Mouse (Mus musculus) lung, postnatal 14 days (tissue): ENCODE data around the gene Nrip2.

Experiments
- DNase-seq: peaks from one replicate; pipeline ENCODE4 v3.0.0; 2021

Gene Nrip2

DNA sequence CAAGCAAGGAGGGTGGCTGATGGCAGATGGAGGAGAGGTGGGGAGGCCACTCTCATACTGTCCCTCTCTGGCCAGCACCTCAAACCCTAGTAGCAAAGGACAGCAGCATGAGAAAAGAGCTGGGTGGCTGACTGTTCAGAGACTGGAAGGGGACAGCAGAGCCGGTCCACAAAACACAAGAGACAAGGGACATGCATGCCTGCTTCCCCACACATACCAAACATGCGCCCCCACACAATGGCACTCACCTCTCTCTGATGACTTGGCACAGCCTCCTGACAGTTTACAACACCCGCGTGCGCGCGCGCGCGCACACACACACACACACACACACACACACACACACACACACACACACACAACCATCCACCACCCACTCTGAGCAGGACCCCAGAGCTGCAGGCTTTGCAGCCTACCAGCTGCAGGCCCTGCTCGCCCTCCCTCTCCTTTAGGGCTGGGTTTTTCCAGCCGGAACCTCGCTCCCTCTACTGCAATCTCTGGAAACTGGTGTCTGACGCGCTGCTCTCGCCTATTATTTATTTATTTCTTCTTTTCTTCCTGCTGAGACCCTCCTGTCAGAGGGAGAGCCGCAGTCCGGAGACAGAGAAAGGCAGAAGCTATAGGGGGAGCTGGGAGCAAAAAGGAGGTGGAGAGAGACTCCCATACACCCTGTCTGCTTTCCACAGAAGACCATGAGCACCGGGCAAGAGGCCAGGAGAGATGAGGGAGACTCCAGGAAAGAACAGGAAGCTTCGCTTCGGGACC, 507 bp downstream of the Nrip2 start:
- peak; percentile 23 for DNase-seq

DNA sequence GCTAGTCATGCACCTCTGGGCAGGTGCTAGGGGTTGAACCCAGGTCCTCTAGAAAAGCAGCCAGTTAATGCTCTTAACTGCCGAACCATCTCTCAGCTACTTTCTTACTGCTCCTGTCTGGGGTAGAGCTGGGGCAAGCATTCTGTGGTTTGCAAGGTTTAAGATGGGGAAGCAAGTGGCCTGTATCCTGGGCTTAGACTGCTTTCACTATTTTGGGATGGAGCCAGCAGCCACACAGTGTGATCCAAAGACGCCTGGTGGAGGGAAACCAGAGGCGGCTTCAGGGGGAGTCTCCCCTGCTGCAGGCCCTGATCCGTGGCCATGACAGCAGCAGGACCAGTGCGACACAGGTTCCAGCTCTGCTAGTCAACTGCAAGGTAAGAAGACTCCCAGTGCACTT, 5.6 kb downstream of the Nrip2 start:
- no peak for DNase-seq

DNA sequence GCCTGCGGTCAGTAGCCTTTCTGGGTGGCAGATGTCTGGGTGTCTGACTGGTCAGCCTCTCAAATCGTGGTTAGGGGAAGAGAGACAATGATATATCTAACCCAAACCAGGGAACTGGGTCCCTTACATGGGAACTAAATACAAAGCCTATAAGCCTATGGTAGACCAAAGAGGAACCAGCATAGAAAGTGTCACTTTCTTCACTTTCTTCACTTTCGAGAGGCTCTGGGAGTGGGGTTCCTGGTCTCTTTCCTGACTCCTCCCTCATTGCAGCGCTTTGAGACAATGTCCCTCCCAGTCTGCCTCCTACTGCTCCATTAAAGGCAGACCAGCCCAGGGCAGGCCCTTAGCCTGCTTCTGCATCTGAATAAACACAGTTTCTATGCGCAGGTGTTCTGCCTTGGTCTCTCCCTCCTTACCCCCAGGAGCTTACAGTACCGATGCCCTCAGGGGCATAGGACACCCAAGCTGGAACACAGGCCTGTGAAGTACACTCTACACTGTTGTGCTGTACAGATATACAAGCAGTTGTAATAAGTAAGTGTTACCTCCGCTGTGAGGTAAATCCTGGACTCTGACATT, 9.5 kb downstream of the Nrip2 start:
- no peak for DNase-seq

DNA sequence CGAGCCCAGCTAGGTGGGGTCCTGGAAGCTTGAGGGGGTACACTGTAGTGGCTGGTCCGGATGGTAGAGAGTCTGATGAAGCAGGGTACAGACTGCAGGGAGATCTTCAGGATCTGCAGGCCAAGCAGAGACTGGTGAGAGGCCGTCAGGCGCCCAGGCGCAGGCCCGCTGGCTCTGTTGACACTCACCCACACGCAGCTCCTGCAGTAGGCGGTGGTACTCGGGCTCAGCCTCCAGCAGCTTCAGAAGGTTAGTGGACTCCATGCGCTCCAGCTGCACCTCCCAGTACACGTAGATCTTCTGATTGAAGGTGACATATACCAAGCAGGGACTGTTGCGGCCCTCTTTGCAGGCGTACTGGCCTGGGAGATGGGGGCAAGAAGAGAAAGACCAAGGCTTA, 11.2 kb downstream of the Nrip2 start:
- DNase-seq, result no peak

DNA sequence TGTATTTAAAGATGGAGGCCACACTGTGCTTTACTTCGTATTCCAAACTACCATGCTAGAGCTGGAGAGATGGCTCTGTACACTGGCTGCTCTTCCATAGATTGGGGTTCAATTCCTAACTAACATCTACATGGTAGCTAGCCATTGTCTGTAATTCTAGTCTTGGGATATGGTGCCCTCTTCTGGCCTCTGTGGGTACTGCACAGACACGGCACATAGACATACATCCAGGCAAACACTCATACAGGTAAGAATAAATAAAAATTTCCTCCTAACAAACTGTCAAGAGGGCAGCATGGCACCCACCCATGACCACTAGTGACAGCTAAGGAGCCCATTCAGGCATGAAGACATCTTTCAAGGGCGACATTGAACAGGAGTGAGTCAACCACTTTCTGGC, 12.0 kb downstream of the Nrip2 start:
- peak; percentile 82 for DNase-seq

DNA sequence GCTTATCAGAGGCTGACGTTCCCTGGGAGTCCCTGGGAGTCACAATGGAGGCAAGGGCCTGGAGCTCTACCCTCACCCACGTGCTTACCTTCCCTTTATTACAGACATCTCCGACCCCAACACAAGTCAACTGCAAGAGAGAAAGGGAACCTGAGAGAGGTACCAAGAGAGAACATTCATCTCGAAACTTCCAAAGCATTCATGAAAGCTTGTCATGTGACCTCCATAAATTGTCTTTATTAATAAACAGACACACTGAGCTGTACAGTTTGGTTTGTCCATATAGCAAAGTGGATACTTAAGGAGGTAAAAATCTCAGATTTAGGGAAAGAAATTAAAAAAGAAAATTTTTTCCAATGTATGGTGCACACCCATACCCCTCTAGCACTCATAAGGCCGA, 17.1 kb downstream of the Nrip2 start:
- DNase-seq, result no peak

DNA sequence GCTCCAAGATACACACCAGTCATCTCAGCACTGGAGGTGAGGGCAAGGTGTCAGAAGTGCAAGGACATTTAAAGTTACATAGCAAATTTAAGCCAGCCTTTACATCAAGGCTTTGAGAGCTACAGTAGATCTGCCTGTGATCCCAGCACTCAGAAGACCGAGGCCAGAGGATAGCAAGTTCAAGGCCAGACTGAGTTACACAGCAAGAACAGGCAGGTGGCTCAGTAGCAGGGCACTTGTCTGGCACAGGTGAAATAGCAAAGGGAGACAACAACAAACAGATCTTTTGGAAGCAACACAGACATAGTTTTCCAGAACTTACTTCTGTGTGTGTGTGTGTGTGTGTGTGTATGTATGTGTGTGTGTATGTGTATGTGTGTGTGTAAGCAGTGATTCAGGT, 19.0 kb downstream of the Nrip2 start:
- DNase-seq, result no peak

DNA sequence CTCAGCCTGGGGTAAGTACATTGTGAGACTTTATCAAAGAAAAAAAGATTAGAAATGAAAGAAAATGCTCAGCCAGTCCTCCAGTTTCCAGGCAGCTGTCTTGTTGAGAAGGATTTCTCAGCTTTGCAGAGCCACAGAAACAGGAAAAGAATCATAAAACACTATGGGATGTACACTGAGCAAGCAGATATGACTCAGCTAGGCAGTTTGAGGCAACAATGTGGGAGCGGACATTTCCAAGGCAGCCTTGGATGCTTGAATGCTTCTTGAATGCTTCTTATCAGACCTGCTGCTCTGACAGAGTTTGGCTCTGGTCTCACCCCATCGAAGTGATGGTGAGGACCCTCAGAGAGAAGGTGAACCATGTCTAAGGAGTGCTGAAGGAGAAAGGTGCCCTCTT, 21.9 kb downstream of the Nrip2 start:
- no peak for DNase-seq

DNA sequence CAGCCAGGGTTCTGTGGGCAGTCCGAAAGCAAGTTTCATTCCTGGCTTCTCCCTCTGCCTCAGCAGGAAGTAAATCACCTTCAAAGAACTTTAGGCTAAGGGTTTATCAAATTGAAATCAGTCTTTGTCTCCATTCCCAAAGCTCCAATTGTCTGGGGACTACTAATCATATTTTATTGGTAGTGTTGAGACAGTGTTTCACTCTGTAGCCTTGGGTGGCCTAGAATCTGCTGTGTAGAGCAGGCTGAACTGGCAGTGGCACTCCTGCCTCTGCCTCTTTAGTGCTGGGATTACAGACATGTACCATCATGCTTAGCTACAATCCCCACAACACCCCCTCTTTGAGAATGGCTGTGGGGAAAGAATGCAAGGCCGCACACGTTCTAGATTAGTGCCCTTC, 22.4 kb downstream of the Nrip2 start:
- no peak for DNase-seq

DNA sequence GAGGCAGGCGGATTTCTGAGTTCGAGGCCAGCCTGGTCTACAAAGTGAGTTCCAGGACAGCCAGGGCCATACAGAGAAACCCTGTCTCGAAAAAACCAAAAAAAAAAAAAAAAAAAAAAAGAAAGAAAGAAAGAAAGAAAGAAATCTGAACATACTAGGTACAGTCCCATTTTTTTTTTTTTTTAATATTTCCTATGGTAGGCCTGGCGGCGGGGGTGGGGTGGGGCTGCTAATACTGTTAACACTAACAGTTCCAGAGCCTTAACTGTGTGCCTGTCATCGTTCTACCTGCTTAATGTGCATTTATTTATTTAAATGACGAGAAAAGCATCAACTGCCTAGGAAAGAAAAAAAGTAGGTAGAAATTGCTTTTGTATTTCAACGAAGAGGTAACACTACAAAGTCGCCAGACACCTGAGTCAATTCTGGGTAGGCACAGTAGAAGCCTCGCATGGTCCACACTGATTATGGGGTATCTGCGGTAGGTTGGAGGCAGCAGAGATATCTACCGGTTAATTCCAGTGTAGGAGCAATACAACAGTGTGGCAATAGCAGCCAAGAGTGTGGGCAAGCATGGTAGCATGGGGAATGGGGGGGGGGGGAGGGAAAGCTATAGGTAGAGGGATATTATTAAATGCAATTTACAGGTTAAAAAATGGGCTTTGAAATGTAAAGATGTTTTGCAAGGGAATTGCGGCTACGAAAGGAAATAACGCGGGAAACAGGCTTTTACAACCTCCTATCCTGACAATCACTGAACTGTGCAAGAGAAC, 24.6 kb downstream of the Nrip2 start:
- no peak for DNase-seq

DNA sequence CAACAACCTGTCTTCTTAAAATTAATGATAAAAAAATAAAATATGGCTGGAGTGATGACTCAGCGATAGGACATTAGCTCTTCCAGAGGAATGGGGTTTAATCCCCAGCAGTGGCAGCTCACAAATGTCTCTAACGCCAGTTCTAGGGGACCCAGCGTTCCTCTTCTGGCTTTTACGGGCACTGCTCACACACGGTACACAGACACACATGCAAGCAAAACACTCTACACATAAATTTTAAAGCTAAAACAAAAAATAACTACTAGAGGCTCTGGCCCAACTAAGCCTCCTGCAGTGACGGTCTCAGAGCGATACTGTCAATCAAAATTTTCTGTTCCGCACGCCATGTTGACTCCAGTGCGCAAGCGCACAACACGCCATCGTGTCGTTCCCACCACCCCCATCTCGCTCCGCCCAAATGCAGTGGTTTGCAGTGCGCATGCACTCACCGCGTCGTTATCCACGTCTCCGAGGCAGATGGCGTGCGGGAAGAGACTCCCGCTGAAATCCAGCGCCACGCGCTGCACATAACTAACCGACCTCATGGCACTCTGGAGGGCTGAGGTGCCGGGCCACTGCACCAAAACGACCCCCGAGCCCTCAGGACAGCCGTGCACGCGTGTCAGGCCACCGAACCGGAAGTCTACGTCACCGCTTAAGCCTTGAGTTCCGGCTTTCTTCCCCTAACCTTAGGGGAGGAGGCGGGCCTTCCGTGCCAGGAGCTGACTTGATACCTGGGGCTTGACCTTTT, 25.3 kb downstream of the Nrip2 start, which contains the start of gene Itfg2:
Gene Itfg2 (minus strand): TSS at position 663 of the 751 bp plus-strand sequence.
- peak; percentile 96 for DNase-seq

DNA sequence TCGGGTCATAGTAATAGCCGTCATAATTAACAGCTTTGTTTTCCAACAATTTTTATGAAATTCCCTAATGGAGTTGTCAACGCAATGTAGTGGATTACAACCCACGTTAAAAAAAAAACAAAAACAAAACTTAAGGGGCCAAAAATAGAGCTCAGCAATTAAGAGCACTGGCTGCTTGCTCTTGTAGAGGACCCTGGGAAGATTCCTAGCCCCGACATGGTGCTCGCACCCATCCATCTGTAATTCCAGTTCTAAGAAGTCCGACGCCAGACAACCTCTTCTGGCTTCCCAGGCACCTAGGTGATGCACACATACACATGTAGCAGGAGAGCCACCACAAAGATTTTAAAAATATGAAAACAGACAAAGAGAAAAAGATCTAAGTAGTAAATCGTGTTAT, 25.9 kb downstream of the Nrip2 start:
- DNase-seq, result no peak

DNA sequence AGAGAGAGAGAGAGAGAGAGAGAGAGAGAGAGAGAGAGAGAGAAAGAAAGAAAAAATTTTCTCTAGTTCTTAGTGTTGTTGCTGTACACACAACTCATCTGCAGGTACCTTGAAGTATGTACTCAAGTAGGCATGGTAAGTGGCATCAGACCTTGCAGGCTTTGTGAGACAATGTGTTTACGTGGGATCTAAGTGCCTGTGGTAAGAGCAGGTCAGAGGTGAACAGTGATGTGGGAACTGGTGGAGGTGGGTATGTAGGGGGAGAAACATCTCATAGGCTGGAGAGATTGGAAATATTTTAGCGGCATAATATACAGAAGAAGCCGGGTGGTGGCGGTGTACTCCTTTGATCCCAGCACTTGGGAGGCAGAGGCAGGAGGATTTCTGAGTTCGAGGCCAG, 28.5 kb downstream of the Nrip2 start:
- DNase-seq, result no peak

DNA sequence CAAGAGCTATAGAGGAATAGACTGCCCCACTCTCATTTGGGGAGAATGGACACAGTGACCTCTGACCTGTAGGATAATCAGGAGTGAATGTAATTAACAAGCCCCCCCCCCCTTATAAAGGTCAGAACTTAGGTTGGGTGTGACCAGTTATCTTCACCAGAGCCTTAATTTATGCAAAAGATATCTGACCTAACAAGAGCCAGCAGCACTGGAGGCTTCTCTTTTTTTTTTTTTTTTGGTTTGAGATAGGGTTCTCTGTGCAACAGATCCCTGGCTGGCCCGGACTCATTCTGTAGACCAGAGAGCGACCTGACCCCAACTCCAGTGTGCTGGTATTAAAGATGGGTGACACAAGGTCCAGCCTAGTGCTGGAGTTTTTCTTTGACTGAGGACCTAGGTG, 30.2 kb downstream of the Nrip2 start:
- no peak for DNase-seq

DNA sequence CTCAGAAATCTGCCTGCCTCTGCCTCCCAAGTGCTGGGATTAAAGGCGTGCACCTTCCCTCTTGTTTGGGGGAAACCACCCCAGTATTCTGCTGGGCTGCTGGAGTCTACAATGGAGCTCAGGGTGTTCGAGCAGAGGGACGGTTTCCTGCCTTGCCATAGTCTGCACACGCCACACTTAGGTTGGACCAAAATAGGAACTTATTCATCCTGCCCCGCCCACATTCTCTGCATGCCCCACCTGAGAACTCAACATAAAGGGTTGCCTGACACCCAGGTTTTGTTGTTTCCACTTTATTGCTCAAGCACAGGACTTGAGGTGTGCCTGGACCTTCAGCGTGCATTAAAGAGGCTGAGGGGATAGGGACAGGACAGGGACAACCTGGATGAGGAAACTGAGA, 30.7 kb downstream of the Nrip2 start:
- DNase-seq, result no peak

DNA sequence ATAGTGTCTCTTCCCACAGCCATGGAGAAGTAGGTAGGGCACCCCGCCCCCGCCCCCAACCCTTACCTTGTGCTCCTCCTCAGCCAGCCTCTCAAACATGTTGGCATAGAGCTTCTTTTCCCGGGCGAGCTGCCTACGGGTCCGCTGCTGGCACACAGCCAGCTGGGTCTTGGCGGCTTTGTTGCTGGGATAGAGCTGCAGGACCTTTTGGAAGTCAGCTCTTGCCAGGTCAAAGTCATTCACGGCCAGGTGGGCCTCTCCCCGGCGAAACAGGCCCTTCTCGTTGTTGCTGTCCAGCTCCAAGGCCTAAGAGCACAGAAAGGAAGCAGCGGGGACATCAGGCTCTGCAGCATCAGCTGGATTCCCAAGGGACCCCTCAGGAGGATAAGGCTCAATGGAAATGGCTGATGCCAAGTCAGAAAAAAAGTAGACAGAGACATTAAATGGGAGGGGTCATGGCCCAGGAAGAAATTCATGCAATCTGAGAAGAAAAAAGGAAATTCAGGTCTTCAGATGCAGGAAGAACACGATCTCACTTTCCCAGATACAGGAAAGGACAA, 33.3 kb downstream of the Nrip2 start:
- no peak for DNase-seq

DNA sequence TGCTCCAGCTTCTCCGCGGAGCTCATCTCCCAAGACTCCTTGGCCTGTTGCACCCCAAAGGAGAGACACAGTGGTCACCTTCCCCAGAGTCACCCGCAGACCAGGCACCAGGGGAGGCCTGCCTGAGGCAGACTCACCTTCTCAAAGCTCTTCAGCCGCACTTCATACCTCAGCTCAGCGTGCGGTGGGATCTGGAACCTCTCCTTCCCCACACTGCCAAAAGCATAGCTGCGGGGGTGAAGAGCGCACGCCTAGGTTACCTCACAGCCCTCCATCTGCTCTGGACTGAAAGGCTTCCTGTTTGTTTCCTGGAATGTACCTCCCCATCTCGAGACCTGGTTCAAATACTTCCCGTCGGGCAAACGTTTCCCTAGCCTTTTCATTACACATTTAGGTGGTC, 34.5 kb downstream of the Nrip2 start:
- DNase-seq, result no peak

DNA sequence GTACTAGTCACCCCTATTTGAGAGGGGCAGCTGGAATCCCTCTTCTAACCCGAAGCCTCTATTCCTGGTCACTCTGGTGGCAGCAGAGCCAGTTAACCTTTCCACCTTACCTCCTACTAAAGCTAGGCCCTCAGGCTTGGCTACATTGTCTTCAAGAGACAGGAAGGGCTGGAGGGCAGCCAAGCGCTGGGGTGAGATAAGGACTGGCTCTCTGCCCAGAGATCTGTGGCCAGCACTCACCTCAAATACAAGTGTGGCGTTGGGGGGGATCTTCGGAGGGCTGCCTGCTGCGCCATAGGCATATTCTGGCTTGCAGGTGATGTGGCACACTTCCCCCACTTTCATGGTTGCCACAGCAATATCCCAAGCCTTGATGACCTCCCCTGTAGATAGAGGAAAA, 36.4 kb downstream of the Nrip2 start:
- peak; percentile 90 for DNase-seq

DNA sequence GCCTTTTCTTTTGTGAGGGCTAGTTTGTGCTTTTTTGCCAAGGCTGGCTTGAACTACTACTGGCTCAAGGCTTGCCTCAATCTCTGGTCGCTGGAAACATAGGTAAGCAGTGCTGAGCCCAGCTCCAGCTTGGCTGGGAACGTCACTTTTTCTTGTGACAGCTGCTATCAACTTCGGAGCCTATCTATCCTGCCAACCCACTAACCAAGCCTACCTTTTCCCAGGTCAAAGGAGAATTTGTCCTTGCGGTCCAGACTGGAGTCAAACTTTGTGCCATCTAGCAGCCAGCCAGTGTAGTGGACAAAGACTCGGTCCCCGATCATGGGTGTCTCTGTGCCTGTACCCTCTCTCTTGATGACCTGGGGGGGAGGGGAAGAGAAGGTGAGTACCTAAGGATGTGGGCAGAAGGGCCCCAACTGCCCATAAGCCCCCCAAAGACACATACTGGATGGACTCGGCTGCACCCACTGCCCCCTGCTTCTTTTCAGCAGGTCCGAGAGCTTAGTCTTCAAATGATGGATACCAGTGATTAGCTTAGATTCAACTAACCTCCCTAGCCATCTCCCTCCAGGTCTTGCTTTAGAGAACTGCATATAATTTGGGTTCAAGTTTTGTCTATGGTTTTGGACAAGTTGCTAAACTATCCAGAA, 37.4 kb downstream of the Nrip2 start:
- no peak for DNase-seq

DNA sequence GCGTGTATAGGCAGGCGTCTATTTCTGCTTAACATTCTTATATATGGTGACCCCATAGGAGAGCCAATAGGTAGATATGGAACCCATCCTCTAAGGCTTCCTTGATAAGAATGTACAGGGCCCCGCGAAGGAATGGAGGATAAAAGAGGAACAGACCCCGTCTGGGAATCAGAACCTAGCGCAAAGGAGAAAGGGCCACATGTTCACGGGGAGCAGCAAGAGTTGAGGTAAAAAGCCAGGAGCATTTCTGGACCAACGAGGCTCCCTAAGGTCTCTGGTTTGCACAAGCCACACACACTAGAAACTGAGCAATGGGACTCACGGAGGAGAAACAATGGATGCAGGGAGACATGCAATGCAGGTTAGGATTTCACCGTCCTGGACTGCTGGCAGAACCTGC, 38.2 kb downstream of the Nrip2 start:
- DNase-seq, result no peak

DNA sequence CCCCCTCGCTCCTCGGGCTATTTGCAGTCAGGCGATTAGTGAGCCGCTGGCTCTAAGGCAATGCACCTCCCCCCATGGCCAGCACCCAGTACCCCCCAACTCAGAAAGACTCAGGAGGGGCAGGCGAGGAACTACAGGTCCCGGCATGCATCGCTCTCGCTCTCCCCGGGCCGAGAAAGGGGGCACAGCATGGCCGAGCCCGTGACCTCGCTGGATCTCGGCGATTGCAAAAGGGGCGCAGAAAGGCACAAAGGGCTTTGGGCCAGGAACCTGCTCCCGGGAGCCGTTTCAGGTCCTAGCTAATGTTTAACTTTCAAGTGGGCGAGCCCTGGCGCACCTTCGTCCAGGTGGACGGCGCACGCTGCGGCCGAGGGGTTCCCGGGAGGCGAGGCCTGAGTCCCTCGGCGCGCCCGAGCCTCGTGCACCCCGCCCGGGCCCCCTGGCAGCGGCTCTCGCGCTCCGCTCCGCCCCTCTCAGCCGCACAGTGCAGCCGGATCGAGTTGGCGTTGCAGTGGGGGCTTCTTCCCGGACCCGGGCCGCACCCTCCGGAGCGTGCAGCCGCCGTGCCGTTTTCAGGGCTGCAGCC, 38.7 kb downstream of the Nrip2 start:
- DNase-seq, result peak; percentile 70

DNA sequence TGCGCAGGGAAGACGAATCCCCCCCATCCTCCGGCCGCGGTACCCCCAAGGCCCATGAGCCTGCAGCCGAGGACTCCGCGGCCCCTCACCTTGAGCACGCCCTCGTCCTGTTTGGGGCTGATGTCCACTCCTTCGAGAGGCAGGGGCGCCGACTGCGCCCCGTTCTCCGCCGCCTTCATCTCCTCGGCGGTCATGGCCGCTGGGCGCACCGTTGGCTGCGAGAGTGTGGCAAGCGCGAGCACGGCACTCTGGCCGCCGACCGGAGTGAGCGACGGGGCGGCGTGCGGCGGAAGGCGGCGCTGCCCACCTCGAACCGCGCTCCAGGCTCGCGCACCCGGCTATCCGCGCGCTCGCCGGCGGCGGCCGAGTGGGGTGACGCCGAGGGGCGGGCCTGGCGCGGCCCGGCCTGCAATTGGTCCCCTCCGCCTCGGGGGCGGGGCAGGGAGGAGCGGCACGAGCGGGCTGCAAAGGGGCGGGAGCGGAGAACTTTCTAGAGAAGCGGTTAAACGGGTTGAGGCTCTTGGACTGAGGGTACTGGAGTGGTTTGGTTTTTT, 39.3 kb downstream of the Nrip2 start, which contains the start of gene Fkbp4:
Gene Fkbp4 (minus strand): TSS at position 361 of the 554 bp plus-strand sequence.
- DNase-seq, result peak; percentile 93
